Mouse (Mus musculus) kidney, adult 10 weeks (tissue): ENCODE results near the gene Usp17le. TPM values are rescaled to one million over a fixed set of nuclear protein-coding genes. Genes with fewer than 3 reads are reported as not detected.

Source experiments
- polyA plus RNA-seq: library from polyadenylated mRNA; stranded (reverse); fragments of 350-450 nt; fragmentation: Illumina TruSeq; extraction: RNeasy Lipid Tissue Mini Kit (QIAGEN cat#74804); gene quantifications from one replicate; pipeline ENCODE4 v1.2.3, GENCODE M21; 2014; ENCODE audit warnings: low read depth, low replicate concordance

Usp17le gene
- not detected for polyA plus RNA-seq

GRCm38 (mm10) chr7:104777370-104777769 lies at the start of gene Usp17le:
Usp17le (minus strand) TSS chr7:104777470.

Other genes with a start within 250 kb of the Usp17le start
- not detected for gene Olfr651, start 227.3 kb downstream of the Usp17le start, polyA plus RNA-seq
- not detected for gene Olfr652, start 216.6 kb downstream of the Usp17le start, polyA plus RNA-seq
- not detected for gene Olfr653, start 200.2 kb downstream of the Usp17le start, polyA plus RNA-seq
- not detected for gene Olfr654, start 190.4 kb downstream of the Usp17le start, polyA plus RNA-seq
- not detected for gene Olfr655, start 175.7 kb downstream of the Usp17le start, polyA plus RNA-seq
- gene Olfr656, start 163.5 kb downstream of the Usp17le start, polyA plus RNA-seq: not detected
- not detected for gene Olfr657, start 152.7 kb downstream of the Usp17le start, polyA plus RNA-seq
- gene Olfr658, start 130.2 kb downstream of the Usp17le start, polyA plus RNA-seq: not detected
- gene Olfr659, start 110.7 kb downstream of the Usp17le start, polyA plus RNA-seq: not detected
- gene Olfr661, start 91.0 kb downstream of the Usp17le start, polyA plus RNA-seq: not detected
- gene Usp17lb, start 65.1 kb upstream of the Usp17le start, polyA plus RNA-seq: not detected
- not detected for gene Usp17la, start 79.5 kb upstream of the Usp17le start, polyA plus RNA-seq
- gene Olfr665, start 100.6 kb upstream of the Usp17le start, polyA plus RNA-seq: not detected
- not detected for gene Olfr666, start 118.5 kb upstream of the Usp17le start, polyA plus RNA-seq
- gene Olfr667, start 144.0 kb upstream of the Usp17le start, polyA plus RNA-seq: not detected
- not detected for gene Olfr668, start 150.6 kb upstream of the Usp17le start, polyA plus RNA-seq
- gene Olfr669, start 156.8 kb upstream of the Usp17le start, polyA plus RNA-seq: not detected
- gene Olfr670, start 185.2 kb upstream of the Usp17le start, polyA plus RNA-seq: not detected
- not detected for gene Olfr671, start 201.7 kb upstream of the Usp17le start, polyA plus RNA-seq
- gene Olfr672, start 224.6 kb upstream of the Usp17le start, polyA plus RNA-seq: not detected